Mouse (Mus musculus): ENCODE measurements around the gene Vps13a.
A peak's percentile ranks its signal among the peaks of the same experiment; 100 is the strongest.
"Not testable (repeated sequence)": the region's sequence is repeated elsewhere in the genome, so short reads cannot be mapped to it uniquely, and the experiment has no call there.

Gene Vps13a

DNA sequence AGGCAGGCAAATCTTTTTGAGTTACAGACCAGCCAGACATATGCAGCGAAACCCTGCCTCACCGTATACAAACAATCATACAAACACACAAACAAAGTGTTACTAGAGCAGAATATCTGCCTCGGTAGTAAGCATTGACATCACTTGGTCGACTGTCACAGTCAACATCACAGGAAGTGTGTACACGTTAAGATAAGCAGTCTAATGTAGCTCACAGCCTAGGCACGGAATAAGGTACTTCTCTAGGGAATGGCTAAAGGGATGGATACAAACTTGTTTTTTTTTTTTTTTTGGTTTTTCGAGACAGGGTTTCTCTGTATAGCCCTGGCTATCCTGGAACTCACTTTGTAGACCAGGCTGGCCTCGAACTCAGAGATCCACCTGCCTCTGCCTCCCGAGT lies 23.3 kb downstream of the Vps13a start:
- not testable (repeated sequence) for DNase-seq (ENCODE audit: low read depth)

DNA sequence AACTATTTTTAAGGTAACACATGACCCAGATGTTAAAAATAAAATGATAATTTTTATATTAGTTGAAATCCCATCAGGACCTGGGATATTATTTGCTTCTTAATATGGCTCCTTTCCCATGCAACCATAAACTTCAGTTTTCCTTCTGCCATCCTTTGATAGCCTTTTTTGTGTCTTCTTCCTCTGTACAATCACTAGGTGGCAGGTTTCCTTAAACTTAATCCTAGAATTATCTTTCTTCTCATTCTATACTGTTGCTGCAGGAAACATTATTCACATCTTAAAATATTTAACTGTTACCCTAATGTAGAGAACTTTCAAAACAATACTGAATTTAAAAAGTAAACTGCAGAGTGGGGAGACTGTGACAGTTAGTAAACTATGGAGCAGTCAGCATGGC lies 24.9 kb downstream of the Vps13a start:
- no peak for DNase-seq (ENCODE audit: low read depth)

DNA sequence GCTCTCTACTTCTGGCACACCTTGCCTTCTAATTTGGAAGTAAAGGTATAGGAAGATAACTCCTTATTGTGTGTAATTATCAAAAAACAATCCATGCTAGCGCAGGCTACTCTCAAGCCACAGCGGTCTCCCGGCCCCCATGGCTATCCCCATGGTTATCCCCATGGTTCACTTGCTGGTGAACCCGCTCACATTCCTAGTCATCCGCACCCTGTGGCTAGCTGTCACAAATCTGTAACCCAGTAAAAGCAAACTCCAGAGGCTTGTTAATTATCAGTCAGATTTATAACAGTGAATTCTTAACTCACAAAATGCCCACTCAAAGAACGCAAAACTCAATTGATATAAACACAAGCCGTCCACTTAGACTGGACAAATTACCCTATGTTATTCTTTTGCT lies 25.5 kb downstream of the Vps13a start:
- no peak for DNase-seq (ENCODE audit: low read depth)

DNA sequence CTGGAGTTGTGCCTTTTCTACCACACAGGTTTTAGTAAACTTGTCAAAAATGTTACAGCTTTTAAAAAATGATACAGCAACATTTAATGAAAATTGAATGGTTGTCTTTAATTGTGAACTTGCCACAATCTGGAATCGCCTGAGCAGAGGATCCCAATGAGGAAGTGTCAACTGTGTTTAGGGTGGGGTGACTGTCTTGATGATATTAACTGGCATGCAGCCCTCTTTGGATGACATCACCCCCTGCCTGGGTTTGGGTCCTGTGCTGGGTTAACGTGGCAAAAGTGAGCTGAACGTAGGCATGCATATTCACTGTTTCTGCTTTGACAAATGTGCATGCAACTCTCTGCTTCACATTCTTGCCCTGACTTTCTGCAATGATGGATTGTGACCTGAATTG lies 27.6 kb downstream of the Vps13a start:
- no peak for DNase-seq (ENCODE audit: low read depth)

DNA sequence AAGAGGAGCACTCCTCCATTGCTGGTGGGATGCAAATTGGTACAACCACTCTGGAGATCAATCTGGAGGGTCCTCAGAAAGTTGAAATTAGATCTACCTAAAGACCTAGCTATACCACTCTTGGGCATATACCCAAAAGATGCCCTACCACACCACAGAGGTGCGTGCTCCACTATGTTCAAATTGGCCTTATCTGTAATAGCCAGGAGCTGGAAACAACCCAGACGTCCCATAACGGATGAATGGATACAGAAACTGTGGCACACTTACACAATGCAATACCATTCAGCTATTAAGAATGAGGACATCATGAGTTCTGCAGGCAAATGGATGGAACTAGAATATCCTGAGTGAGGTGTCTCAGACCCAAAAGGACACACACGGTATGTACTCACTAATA lies 43.9 kb downstream of the Vps13a start:
- no peak for DNase-seq (ENCODE audit: low read depth)

DNA sequence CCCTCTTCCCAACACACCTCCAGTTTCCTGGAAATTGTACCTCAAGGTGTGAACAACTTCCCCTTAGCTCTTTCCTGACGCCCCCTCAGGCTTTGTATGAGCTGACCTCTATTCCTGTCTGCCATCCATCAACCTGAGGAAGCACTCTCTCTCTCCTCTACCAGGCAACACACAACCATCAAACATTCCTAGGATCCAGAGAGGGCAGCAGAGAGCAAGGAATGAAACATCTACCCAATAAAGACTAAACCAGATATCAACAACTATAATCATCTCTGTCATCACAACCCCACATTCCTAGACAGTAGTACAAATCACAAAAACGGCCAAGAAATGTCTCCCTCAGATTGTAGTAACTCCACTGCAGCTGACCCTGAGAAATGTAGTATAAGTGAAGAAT lies 52.0 kb downstream of the Vps13a start:
- DNase-seq (ENCODE audit: low read depth): peak; percentile 4

DNA sequence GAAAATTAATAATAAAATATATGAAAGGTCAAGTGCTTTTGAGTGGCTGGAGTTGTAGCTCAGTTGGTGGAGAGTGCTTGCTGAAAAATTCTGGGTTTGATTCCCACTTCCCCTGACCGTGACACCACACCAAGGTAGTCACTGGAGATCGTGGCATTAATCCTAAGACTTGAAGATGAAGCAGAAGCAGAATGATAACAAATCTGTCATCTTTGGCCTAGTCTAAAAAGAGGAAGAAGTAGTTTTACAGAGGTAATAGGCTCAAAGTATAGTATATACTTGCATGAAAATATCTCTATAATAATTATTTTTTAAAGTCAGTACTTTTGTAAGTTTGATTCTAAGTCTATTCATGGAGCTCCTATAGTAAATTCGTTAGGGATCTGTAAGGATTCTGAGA lies 65.5 kb downstream of the Vps13a start:
- DNase-seq (ENCODE audit: low read depth): no peak

DNA sequence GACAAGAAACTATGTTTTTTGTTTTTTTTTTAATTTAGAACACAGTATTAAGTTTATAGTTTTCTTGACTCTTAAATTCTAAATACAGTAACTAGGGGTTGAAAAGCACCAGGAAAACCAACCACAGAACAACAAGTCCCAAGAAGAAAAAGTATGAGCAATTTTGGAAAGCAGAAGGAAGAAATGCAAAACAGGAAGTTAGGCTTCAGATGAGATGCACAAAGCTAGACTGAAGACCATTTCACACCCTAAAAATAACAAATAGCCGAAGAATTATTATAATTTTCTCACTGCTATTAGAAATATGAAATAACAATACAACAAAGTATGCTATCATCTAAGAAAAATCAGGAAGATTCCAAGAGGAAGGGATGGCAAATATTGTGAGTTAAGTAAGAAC lies 78.9 kb downstream of the Vps13a start:
- no peak for DNase-seq (ENCODE audit: low read depth)

DNA sequence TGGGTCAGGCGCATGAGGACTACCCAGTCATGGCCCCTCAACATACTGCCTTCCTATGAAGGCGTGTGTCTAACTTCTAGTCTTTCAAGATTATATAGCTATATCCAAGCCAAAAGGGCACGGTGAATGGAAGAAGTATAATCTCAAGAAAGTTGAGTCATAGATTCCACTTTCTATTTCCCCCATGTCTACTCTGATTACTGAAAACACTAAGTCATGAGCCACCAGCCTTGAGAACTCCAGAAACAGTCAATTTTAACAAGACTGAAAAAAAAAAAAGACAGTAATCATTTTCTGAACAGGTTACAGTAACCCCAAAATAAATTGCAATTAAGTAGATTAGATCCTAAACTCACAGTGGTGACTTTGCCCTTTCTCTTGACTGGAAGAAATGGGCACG lies 95.8 kb downstream of the Vps13a start:
- DNase-seq (ENCODE audit: low read depth): no peak

DNA sequence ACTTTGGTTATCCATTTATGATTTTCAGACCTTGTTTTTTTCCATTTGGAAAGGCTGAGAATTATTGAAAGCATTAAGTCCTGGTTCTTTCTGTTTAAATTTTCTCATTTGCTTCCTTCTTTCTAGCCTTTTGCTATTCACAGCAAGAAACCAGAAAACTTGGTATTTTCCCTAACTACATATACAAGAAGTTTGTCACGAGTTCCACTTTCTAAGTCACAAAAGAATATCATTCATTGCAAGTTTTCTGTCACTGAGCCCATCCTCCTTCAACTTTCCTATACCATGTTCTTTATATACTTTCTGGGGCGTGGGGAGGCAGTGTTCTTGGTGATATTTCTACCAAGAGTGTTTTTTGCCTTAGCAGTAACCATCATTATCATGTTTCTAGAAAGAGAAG lies 96.5 kb downstream of the Vps13a start:
- no peak for DNase-seq (ENCODE audit: low read depth)

DNA sequence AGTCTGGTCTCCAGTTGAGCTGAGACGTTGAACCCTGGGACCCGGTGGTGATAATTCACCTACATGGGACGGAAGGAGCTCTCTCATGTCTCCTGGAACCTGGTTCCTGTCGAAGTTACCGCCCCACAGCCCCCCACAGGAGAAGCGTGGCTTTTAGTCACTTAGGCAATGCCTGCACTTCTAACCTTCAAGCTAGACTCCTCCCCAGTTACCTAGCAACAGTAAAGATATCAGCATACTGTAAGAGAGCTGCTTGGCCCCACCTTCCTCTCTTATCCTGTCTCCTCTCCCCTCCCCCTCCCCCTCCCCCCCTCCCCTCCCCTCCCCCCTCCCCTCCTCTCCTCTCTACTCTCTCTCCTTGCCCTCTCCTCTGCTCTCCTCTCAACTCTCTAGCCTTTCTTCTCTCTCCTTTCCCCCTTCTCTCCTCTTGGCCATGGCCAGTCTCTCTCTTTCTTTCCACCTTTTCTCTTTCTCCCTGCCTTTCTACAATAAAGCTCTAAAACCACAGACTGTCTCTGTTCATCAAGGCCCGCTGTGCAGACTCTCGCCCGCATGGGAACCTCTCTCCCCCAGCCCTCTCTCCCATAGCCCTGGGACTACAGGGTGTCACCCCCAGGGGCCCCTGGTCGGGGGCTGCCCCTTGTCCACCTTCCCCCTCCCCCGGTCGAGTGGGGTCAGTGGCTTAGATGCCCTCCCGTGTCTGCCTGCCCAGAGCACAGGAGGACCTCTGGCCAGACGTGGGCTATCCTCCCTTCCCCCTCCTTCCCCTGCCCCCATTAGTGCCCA lies 154.9 kb downstream of the Vps13a start:
- peak; percentile 7 for DNase-seq (ENCODE audit: low read depth)

DNA sequence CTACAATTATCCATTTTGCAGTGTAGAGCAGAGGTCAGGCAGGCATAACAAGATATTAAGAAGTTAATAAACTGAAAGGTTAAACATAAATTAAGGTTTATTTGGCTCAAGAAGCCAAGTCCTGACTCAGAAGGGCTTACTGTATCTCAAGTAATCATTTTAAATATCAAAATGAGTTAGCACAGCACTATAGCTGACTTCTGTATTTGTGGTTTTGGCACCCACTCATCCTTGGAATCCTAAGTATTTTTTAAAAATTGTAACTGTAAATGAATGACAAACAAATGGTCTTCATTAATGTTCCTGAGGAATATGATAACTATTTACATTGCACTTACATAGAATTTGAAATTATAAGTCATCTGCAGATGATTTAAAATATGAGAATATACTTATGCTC lies 155.7 kb downstream of the Vps13a start:
- DNase-seq (ENCODE audit: low read depth): no peak

DNA sequence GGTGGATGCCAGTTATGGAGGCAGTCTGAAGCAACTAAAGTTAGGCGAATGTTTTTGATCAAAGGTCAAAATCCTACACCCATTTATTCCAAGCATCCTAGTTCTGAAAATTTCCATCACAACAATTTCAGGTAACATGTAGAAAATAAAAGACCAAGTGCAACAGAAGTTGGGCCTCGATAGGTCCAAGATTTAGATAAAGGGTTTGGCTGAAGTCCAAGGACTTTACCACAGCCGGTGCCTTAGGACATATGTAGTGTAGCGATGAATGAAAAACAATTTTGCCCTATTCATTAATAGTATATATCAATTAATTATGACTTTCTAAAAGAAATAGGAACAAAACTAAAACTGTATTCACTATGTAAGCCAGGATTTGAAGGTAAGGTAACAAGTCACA lies 157.6 kb downstream of the Vps13a start:
- no peak for DNase-seq (ENCODE audit: low read depth)

DNA sequence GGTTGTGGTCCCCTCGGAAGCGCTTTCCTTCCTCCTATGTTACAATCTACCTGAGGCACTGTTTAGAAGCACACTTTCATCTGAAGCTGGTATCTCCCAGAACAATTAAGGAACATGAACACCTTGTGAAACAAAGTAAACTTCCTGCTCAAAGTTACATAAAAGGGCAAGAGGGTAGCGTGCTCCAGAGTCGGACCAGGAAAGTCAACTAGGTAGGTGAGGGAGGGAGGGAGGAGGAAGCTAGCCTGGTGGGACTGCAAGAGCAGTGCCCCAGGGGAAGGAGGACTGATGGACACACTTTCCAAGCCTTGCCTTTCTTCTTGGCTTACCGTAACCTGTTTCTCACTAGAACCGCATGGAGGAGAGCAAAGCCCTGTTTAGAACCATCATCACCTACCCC lies 173.1 kb downstream of the Vps13a start:
- DNase-seq (ENCODE audit: low read depth): no peak

DNA sequence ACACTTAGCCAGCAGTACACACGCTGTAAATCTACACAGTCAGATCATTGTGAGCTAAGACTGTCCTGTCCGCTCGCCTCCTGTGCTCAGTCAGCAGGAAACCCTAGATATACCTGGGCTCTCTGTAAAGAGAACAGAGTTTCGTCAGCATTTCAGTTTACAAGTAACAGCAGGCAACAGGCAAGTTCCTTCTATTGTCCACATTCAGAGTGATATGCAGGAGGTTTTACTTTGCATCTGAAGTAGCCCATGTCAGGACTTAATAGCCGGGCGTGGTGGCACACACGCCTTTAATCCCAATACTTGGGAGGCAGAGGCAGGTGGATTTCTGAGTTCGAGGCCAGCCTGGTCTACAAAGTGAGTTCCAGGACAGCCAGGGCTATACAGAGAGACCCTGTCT lies 178.7 kb downstream of the Vps13a start:
- no peak for DNase-seq (ENCODE audit: low read depth)

DNA sequence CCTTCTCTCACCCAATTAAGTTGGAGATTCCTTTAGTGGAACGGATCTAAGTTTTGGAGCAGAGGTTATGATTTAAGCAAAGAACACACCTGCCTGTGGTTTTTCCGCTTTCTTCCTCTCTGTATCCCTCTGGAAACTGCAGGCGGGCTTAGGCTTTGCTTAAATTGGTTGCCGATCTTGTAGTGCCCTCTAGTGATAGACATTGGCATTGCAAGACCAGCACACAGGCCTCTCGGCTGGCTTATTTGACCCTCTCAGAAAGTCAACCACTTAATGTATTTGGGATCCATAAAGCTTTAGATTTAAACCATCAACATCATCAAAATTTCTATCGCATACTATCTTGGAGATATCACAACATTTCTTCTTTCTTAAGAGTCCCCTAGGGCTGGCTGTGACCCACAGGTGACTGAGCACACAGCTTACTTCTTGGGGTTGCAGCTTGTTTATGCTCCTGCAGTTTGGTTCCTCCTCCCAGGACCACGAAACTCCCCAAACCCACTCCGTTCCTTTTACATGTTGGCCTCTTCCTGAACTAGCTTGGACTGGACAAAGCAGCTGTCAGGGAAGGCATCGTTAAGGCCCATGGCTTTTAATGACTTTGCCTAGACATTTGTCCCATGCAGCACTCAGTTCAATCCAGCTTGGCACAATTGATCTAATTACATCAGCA lies 181.3 kb downstream of the Vps13a start:
- peak; percentile 75 for DNase-seq (ENCODE audit: low read depth)

DNA sequence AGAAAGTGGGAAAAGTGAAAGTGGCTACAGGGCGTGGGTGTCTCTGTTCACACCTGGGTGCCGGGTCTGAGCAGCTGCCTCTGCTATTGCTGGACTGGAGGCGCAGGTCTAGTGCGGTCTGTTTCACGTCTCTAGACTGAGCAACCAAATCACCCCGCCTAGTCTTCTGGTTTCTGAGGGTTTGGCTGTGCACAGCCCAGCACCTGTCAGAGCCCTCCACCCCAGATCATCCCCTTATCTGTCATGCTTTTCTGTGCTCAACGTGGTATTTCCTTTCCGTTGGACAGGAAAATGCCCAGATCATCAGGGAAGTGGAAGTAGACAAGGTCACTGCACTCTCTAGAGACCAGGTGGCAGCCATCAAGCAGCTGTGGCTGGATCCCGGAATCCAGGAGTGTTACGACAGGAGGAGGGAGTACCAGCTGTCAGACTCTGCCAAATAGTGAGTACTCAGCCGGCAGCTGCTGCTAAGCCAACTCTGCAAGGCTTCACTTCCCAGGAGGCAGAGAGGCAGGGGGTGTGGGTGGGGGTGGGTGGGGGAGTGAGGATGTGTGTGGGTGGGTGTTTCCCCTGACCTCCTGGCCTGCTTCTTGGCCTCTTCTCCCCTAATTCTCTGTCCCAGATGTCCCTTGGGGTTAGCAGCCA lies 182.0 kb downstream of the Vps13a start:
- DNase-seq (ENCODE audit: low read depth): no peak

DNA sequence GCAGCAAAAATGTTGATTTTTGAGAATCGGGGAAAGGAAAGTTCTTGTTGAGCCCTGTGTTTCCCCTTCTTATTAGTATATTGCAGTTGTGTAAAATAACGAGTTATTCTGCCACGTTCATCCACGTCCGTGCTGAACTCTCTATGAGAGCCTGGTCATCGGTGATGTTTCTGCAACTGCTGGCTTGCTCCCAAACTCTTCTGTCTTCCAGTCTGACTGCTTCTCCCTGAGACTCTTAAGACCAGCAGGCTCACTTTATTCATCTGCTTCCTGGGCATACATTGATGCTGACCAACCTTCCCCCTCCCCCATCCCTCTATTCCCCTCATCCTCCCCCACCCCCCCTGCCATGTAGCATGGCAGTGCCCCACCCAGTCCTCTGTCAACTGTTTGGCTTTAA lies 183.5 kb downstream of the Vps13a start:
- DNase-seq (ENCODE audit: low read depth): no peak

DNA sequence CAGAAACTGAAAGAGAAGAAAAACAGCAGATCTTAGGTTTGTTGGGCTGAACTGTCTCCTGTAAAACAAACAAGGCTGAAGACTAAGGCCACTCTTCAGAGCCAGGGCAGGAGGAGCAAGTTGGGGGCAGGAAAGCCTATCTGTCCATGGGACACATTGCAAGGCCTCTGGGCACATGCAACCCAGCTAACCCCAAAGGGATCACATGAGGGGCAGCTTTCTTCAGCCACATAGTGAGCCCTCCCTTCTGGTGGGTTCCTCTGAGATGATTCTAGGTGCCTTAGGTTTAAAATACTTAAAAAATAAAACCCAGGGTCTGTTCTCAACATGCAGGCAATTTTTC lies 186.8 kb downstream of the Vps13a start:
- DNase-seq (ENCODE audit: low read depth): no peak

DNA sequence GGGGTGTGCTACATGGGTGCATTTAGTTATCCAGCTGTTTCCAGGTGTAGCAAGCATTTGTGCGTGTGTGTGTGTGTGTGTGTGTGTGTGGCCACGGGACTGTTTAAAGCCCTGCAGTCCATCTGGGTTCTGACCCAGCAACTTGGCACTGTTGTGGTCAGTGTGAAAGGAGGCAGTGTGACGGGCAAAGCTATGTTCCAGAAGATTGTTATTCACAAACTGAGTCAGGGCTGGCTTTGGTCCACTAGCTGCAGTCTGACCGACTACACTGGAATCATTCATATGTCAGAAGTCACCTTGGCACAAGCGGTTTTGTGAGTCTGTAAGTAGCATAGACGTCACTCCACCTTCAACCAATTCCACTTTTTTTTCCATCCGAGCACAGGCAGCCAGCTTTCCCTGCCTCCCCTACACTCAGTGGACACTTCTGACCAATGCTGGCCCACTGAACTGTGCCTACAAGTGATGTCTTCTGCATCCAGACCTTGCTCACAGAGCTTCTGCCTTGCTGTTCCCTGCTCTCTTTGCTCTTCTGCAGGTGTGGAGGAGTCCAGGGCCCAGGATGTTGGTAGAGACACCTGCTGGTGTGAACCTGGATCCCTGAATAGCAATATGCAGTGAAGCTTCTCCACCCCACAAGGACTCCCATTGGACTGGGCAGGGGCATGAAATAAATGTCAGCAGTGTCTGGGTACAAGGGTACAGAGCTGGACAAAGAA lies 187.3 kb downstream of the Vps13a start:
- no peak for DNase-seq (ENCODE audit: low read depth)

DNA sequence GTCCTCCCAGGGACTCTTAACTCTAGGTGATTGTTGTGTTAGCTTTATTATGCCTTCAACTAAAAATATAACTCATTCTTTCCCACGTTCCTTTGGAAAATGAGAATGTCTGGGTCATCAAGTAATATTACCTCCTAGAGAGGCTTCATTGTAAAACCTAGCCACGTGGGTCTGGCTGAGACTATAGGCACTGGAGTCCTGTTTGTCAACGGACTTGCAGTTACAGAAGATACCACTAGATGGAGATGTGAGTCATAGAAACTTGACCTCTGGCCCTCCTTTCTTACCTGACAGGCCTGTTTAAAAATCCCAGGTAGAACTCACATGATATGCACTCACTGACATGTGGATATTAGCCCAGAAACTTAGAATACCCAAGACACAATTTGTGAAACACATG lies 195.4 kb downstream of the Vps13a start:
- peak; percentile 64 for DNase-seq (ENCODE audit: low read depth)

DNA sequence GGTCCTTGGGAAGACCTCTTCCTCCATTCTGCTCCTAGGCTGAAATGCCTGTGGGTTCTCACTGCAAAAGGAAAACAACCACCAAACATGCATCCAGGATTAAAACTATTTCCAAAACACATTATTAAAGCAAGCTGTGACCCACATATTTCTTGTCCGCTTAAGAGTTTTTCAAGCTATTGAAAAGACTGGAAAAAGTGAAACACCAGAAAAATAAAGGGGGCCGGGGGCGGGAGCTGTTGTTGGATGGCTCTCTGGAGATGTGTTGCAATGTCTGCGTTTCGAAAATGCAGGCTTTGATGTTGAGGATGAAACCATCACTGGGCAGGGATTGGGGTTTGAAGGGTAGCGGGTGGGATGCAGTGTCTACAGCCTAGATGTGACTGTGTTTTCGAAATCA lies 196.2 kb downstream of the Vps13a start:
- DNase-seq (ENCODE audit: low read depth): no peak

DNA sequence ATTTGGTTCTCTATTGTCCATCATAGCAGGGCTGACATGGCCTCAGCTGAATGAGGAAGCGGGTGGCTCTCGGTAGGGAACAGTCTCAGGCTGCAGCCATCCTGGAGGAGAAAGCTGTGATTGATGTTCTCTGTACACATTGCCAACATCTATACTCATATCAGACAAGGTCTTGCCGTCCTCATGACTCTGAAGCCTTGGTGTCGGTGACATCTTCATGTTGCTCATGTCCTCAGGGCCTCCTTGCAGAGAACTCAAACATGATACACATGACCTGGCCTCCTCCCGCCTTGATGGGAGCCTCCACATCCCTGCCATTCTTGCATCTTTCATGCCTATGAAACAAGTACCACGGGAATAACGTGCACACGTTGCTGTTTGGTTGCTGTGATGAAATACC lies 200.2 kb downstream of the Vps13a start:
- DNase-seq (ENCODE audit: low read depth): no peak
